Mouse (Mus musculus) forebrain, embryonic 14.5 days (tissue): ENCODE measurements around the gene Gm10260. TPM values are rescaled to one million over a fixed set of nuclear protein-coding genes. Genes with fewer than 3 reads are reported as not detected.

Experiments used
- ATAC-seq: fragments of 200-750 bp; cut with Nextera tagmentation; 2 replicates; pipeline ENCODE4 v1.8.0; 2017; ENCODE audit warnings: mild to moderate bottlenecking, moderate library complexity
- DNase-seq: peaks from one replicate; pipeline ENCODE4 v3.0.0-alpha.2; 2015; ENCODE audit warnings: low spot score
- H3K27ac ChIP-seq: fragments of 300-500 bp; sonication (generic); 2 replicates; pipeline ENCODE4 v1.5.1; 2014; ENCODE audit warnings: low read depth, mild to moderate bottlenecking, control low read depth, low read length, moderate library complexity
- H3K27me3 ChIP-seq: fragments of 300-500 bp; sonication (generic); replicated peaks from 2 replicates; pipeline ENCODE4 v1.6.1; 2014; ENCODE audit warnings: low read length, control low read depth, mixed read lengths; ENCODE audit not compliant: control insufficient read depth, insufficient read depth
- H3K36me3 ChIP-seq: fragments of 300-500 bp; sonication (generic); 2 replicates; pipeline ENCODE4 v1.6.1; 2014; ENCODE audit warnings: low read length, control low read depth; ENCODE audit not compliant: control insufficient read depth, insufficient read depth
- H3K4me1 ChIP-seq: fragments of 300-500 bp; sonication (generic); 2 replicates; pipeline ENCODE4 v1.6.1; 2014; ENCODE audit warnings: antibody characterized with exemption, low read length, control low read depth; ENCODE audit not compliant: control insufficient read depth, insufficient read depth
- H3K4me2 ChIP-seq: fragments of 300-500 bp; sonication (generic); 2 replicates; pipeline ENCODE4 v1.6.1; 2014; ENCODE audit warnings: mild to moderate bottlenecking, control low read depth, low read length
- H3K4me3 ChIP-seq: fragments of 300-500 bp; sonication (generic); 2 replicates; pipeline ENCODE4 v1.5.1; 2014; ENCODE audit warnings: low read depth, low read length, control low read depth
- H3K9ac ChIP-seq: fragments of 300-500 bp; sonication (generic); 2 replicates; pipeline ENCODE4 v1.6.1; 2014; ENCODE audit warnings: mild to moderate bottlenecking, low read length, control low read depth, moderate library complexity
- H3K9me3 ChIP-seq: fragments of 300-500 bp; sonication (generic); replicated peaks from 2 replicates; pipeline ENCODE4 v1.6.1; 2016; ENCODE audit warnings: low read length, control low read depth, mixed read lengths; ENCODE audit not compliant: control insufficient read depth
- WGBS: fragments of 180-500 bp; shearing (Covaris S2); extraction: QIAGEN DNeasy Blood & Tissue Kit; methylation state at CpG from one replicate; pipeline ENCODE4 v1.1.7; 2014; 5-methylcytosine and 5-hydroxymethylcytosine counted together
- polyA plus RNA-seq: library from polyadenylated mRNA; unstranded; fragments of >200 nt; fragmentation: Nextera tagmentation; extraction: Ambion mirVana; gene quantifications from 2 replicates; pipeline ENCODE4 v1.2.1, GENCODE M21; 2014

The Gm10260 gene
- polyA plus RNA-seq, 1 experiment from 2014 or later: 2.9 TPM

DNA sequence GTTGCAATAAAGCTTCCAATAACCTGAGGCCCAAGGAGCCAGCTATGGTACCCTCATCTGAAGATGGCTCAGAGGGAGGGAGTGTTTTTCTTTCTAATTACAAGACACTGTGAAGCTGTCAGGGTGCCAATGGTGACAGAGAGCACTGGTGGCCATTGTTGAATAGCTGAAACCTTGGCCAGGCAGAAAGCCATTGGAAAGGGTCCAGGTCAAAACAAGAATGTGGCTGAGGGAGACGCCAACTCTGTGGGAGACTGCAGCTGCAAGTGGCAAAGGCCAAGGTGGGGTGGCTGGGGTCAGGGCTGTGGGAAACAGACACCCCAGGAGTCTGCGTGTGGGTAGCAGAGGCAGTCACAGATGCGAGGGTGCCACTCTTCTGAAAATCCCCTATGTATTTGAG is 16.3 kb upstream of the Gm10260 start:
- Histone ChIP-seq H3K9me3 (no peaks in the 10 kb centered on the region), H3K4me2 (no peak overlapping the region), H3K27ac (no peak overlapping the region), H3K27me3 (no peaks in the 10 kb centered on the region), H3K4me1 (peaks cover 7% of the 10 kb centered on the region), H3K36me3 (no peaks in the 10 kb centered on the region), H3K9ac (no peak overlapping the region), H3K4me3 (no peak overlapping the region)
- no peak for ATAC-seq
- DNase-seq: no peak
- WGBS: 66% methylated on average over 3 of the region's 3 CpGs

- 93% methylated on average over 8 of the region's 8 CpGs for WGBS
- Histone ChIP-seq H3K27ac (no peak overlapping the region), H3K4me2 (no peak overlapping the region), H3K4me3 (no peak overlapping the region), H3K27me3 (no peaks in the 10 kb centered on the region), H3K4me1 (peaks cover 7% of the 10 kb centered on the region), H3K36me3 (no peaks in the 10 kb centered on the region), H3K9me3 (no peaks in the 10 kb centered on the region), H3K9ac (no peak overlapping the region)
- ATAC-seq (no peak), DNase-seq (no peak)
These were observed 15.5 kb upstream of the Gm10260 start for GRCm38 (mm10) chr13:97775907-97776306.

- ATAC-seq (peak; percentile 93), DNase-seq (peak; percentile 79)
- 58% methylated on average over 10 of the region's 10 CpGs for WGBS
- Histone ChIP-seq H3K4me1 (peaks cover 7% of the 10 kb centered on the region), H3K4me2 (no peak overlapping the region), H3K27me3 (no peaks in the 10 kb centered on the region), H3K4me3 (no peak overlapping the region), H3K9me3 (no peaks in the 10 kb centered on the region), H3K9ac (no peak overlapping the region), H3K36me3 (no peaks in the 10 kb centered on the region), H3K27ac (peak overlapping the region; percentile 53; the same call in 1 of the 2 replicates)
These were observed 14.5 kb upstream of the Gm10260 start for GRCm38 (mm10) chr13:97774740-97775425.

GRCm38 (mm10) chr13:97769205-97769604 is 8.8 kb upstream of the Gm10260 start:
- Histone ChIP-seq H3K9ac (no peak overlapping the region), H3K4me1 (peaks cover 3% of the 10 kb centered on the region; the same call in 1 of the 2 replicates), H3K9me3 (no peaks in the 10 kb centered on the region), H3K27ac (no peak overlapping the region), H3K36me3 (no peaks in the 10 kb centered on the region), H3K27me3 (no peaks in the 10 kb centered on the region), H3K4me2 (no peak overlapping the region), H3K4me3 (no peak overlapping the region)
- 82% methylated on average over 3 of the region's 3 CpGs for WGBS
- ATAC-seq (no peak), DNase-seq (no peak)

- no peak for ATAC-seq
- no peak overlapping the region for H3K9ac ChIP-seq
- H3K4me1 ChIP-seq: peaks cover 7% of the 10 kb centered on the region; the same call in 1 of the 2 replicates
- H3K4me3 ChIP-seq: no peak overlapping the region
- H3K36me3 ChIP-seq: no peaks in the 10 kb centered on the region
- H3K9me3 ChIP-seq: no peaks in the 10 kb centered on the region
- no peak overlapping the region for H3K27ac ChIP-seq
- no peak overlapping the region for H3K4me2 ChIP-seq
- H3K27me3 ChIP-seq: no peaks in the 10 kb centered on the region
- DNase-seq: no peak
- WGBS: 80% methylated on average over 3 of the region's 3 CpGs
These were observed 8.4 kb upstream of the Gm10260 start for GRCm38 (mm10) chr13:97768803-97769202.

DNA sequence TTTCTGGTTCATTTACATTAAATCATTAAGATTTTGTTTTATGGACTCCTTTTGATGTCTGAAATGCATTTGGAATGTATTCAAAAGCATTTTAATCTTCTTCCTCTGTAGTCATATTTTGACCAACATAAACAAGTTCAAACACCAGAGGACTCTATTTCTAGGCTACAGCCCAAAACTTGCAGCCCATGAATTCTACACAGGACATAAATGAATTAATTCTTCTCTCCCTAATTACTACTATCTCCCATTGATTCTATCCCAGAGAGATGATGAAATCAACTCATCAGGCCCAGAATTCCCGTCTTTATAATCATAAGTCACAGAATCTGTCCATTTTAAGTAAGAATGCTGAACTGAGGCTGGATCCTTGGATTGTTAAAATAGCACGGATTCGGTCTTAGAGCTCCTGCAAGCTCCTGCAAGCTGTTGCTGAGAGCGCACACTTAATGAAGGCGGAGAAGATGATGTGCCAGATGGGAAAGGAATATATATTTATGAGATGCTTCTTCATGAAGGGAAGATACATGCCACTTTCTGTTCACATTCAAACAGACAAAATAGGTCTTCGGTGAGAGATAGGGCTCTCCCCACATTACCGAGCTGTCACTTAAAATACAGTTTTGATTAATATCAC is 7.7 kb upstream of the Gm10260 start:
- Histone ChIP-seq H3K9me3 (no peaks in the 10 kb centered on the region), H3K36me3 (no peaks in the 10 kb centered on the region), H3K27ac (0 out of 2 replicates have a peak overlapping the region, but pooled peaks have one; percentile 14), H3K4me1 (peaks cover 12% of the 10 kb centered on the region), H3K4me3 (no peak overlapping the region), H3K27me3 (no peaks in the 10 kb centered on the region), H3K9ac (no peak overlapping the region), H3K4me2 (no peak overlapping the region)
- WGBS: 71% methylated on average over 7 of the region's 7 CpGs
- no peak for ATAC-seq
- DNase-seq: peak; percentile 51

DNA sequence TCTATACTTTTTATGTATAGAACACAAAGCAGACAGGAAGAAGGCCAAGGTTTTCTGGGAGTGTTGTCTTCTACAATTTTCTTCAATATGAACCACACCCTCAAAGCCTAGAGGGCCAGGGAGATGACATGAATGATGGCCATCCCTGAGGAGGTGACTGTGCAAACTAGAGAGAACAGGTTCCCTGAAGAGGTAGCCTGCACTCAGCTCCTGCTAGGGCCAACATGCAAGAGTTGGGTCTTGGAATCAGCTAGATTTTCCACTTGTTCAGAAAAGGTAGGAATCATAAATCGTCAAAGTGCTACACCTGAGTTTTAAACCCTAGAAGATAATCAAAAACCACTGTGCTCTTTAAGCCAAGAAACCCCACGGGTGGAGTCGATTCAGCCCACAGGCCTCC is 6.2 kb upstream of the Gm10260 start:
- no peak for DNase-seq
- Histone ChIP-seq H3K9ac (no peak overlapping the region), H3K36me3 (no peaks in the 10 kb centered on the region), H3K4me1 (peaks cover 12% of the 10 kb centered on the region), H3K4me3 (no peak overlapping the region), H3K9me3 (no peaks in the 10 kb centered on the region), H3K27me3 (no peaks in the 10 kb centered on the region), H3K27ac (no peak overlapping the region), H3K4me2 (no peak overlapping the region)
- no peak for ATAC-seq
- 91% methylated on average over 3 of the region's 3 CpGs for WGBS

GRCm38 (mm10) chr13:97765913-97766312 is 5.5 kb upstream of the Gm10260 start:
- no peak overlapping the region for H3K27ac ChIP-seq
- H3K4me3 ChIP-seq: no peak overlapping the region
- no peak overlapping the region for H3K9ac ChIP-seq
- peaks cover 12% of the 10 kb centered on the region for H3K4me1 ChIP-seq
- DNase-seq (no peak), ATAC-seq (no peak)
- H3K4me2 ChIP-seq: no peak overlapping the region
- no peaks in the 10 kb centered on the region for H3K9me3 ChIP-seq
- WGBS: 91% methylated on average over 2 of the region's 2 CpGs
- H3K27me3 ChIP-seq: no peaks in the 10 kb centered on the region
- no peaks in the 10 kb centered on the region for H3K36me3 ChIP-seq

- Histone ChIP-seq H3K27me3 (no peaks in the 10 kb centered on the region), H3K4me1 (peaks cover 12% of the 10 kb centered on the region), H3K9ac (no peak overlapping the region), H3K4me3 (no peak overlapping the region), H3K9me3 (no peaks in the 10 kb centered on the region), H3K36me3 (no peaks in the 10 kb centered on the region), H3K27ac (no peak overlapping the region), H3K4me2 (no peak overlapping the region)
- DNase-seq (peak; percentile 22), ATAC-seq (no peak)
- 42% methylated on average over 7 of the region's 7 CpGs for WGBS
These were observed 3.6 kb upstream of the Gm10260 start for GRCm38 (mm10) chr13:97764067-97764466.
